ENCODE assay signal across 7 mouse cellular contexts in the genomic region with DNA sequence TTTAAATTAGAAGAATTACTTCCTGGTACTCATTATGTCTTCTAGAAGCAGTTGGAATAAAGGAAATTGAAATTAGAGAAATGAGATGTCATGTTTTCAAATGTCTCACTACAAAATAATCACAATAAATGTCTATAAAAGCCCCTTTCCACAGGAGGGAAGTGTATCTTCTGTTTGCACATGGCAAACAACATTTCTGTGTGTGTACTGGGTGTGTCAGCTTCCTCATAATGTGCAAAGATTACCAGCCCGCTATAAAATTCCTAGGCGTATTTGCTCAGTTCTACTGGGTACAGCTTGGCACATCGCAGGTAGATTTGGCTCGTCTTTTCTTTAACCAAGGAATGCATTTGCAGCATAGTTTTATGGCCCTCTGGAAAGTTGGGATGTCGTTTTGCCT. TPM values are rescaled to one million over a fixed set of nuclear protein-coding genes. Genes with fewer than 3 reads are reported as not detected.
DNase-seq lines count a peak whose midpoint lies in the region; ATAC-seq and TF ChIP-seq lines count a peak whose summit lies in the region.

No protein-coding gene starts in this region.

- peaks cover 22% of the 10 kb centered on the region for H3K4me1 ChIP-seq in kidney, embryonic 14.5 days (ENCODE audit: control insufficient read depth, insufficient read depth, low read length)
- peaks cover 14% of the 10 kb centered on the region; the same call in 1 of the 2 replicates for H3K4me1 ChIP-seq in kidney, adult 2 months (ENCODE audit: control insufficient read depth, insufficient read depth, low read length)
- H3K4me1 ChIP-seq in bone marrow, adult 2 months (ENCODE audit: control insufficient read depth, insufficient read depth, low read length), result no peaks in the 10 kb centered on the region; the same call in 1 of the 2 replicates
- peaks cover 8% of the 10 kb centered on the region for H3K4me1 ChIP-seq in hindbrain, postnatal 0 days (ENCODE audit: insufficient read depth, low read length)
- peaks cover 28% of the 10 kb centered on the region for H3K4me1 ChIP-seq in midbrain, embryonic 16.5 days (ENCODE audit: control insufficient read depth, insufficient read depth, low read length)

- TF ChIP-seq CTCF in kidney, adult 2 months (conservative IDR thresholded peaks at IDR 0.05; ENCODE audit: insufficient read depth, insufficient read length, low read depth, low read length), result no peak
- TF ChIP-seq CTCF in bone marrow, adult 2 months (IDR thresholded peaks at IDR 0.05; ENCODE audit: control insufficient read depth, insufficient read depth, low read length), result no peak
- TF ChIP-seq CTCF in hindbrain, postnatal 0 days (IDR thresholded peaks at IDR 0.05; ENCODE audit: low read depth), result no peak

- no peak overlapping the region for H3K27ac ChIP-seq in kidney, embryonic 14.5 days (ENCODE audit: low read depth, low read length)
- H3K27ac ChIP-seq in kidney, adult 2 months (ENCODE audit: insufficient read depth, low read depth, low read length), result no peak overlapping the region
- H3K27ac ChIP-seq in bone marrow, adult 2 months (ENCODE audit: control insufficient read depth, insufficient read depth, low read depth, low read length, poor library complexity), result no peak overlapping the region
- no peak overlapping the region for H3K27ac ChIP-seq in hindbrain, postnatal 0 days
- H3K27ac ChIP-seq in midbrain, embryonic 16.5 days (ENCODE audit: low read length), result no peak overlapping the region

- H3K36me3 ChIP-seq in kidney, embryonic 14.5 days (ENCODE audit: control insufficient read depth, insufficient read depth, low read length), result no peaks in the 10 kb centered on the region
- H3K36me3 ChIP-seq in kidney, adult 2 months (ENCODE audit: control insufficient read depth, insufficient read depth, low read length), result no peaks in the 10 kb centered on the region
- H3K36me3 ChIP-seq in hindbrain, postnatal 0 days (ENCODE audit: insufficient read depth, low read length), result no peaks in the 10 kb centered on the region
- no peaks in the 10 kb centered on the region for H3K36me3 ChIP-seq in midbrain, embryonic 16.5 days (ENCODE audit: control insufficient read depth, insufficient read depth, low read length)

- DNase-seq in kidney, adult 2 months, result no peak
- DNase-seq in hindbrain, postnatal 0 days (ENCODE audit: low spot score), result no peak
- DNase-seq in ovary, postnatal 10 days (ENCODE audit: low spot score), result no peak
- no peak for DNase-seq in kidney, postnatal 10 days

- no peaks in the 10 kb centered on the region for H3K9me3 ChIP-seq in kidney, embryonic 14.5 days (ENCODE audit: control insufficient read depth, low read length)
- no peaks in the 10 kb centered on the region for H3K9me3 ChIP-seq in hindbrain, postnatal 0 days (ENCODE audit: low read length)
- no peaks in the 10 kb centered on the region for H3K9me3 ChIP-seq in midbrain, embryonic 16.5 days (replicated peaks; ENCODE audit: control insufficient read depth, low read length, poor library complexity, severe bottlenecking)

- H3K27me3 ChIP-seq in kidney, embryonic 14.5 days (ENCODE audit: control insufficient read depth, insufficient read depth, low read length), result no peaks in the 10 kb centered on the region
- H3K27me3 ChIP-seq in kidney, adult 2 months (replicated peaks; ENCODE audit: control insufficient read depth, insufficient read depth, low read length), result no peaks in the 10 kb centered on the region
- H3K27me3 ChIP-seq in hindbrain, postnatal 0 days (ENCODE audit: insufficient read depth, low read length), result no peaks in the 10 kb centered on the region
- H3K27me3 ChIP-seq in midbrain, embryonic 16.5 days (ENCODE audit: control insufficient read depth, insufficient read depth, low read depth, low read length), result no peaks in the 10 kb centered on the region

- no peak overlapping the region for H3K4me3 ChIP-seq in kidney, embryonic 14.5 days (ENCODE audit: low read length)
- no peak overlapping the region for H3K4me3 ChIP-seq in kidney, adult 2 months (ENCODE audit: insufficient read depth, low read depth, low read length)
- peak overlapping the region; percentile 42 for H3K4me3 ChIP-seq in bone marrow, adult 2 months (replicated peaks; ENCODE audit: control insufficient read depth, low read depth, low read length)
- no peak overlapping the region for H3K4me3 ChIP-seq in hindbrain, postnatal 0 days (ENCODE audit: low read length)
- H3K4me3 ChIP-seq in midbrain, embryonic 16.5 days (ENCODE audit: low read depth, low read length), result no peak overlapping the region

- no peak for ATAC-seq in kidney, embryonic 14.5 days (ENCODE audit: low FRiP score, low TSS enrichment)
- ATAC-seq in hindbrain, postnatal 0 days, result no peak
- no peak for ATAC-seq in midbrain, embryonic 16.5 days

- H3K4me2 ChIP-seq in kidney, embryonic 14.5 days (replicated peaks; ENCODE audit: low read depth, low read length), result peak overlapping the region; percentile 67
- peak overlapping the region; percentile 71 for H3K4me2 ChIP-seq in hindbrain, postnatal 0 days (ENCODE audit: low read depth, low read length)
- peak overlapping the region; percentile 75 for H3K4me2 ChIP-seq in midbrain, embryonic 16.5 days (ENCODE audit: low read length)

- TF ChIP-seq POLR2A in kidney, adult 2 months (IDR thresholded peaks at IDR 0.05; ENCODE audit: low read depth, low read length), result no peak
- TF ChIP-seq POLR2A in bone marrow, adult 2 months (IDR thresholded peaks at IDR 0.05; ENCODE audit: borderline replicate concordance, control insufficient read depth, low read depth, low read length), result no peak

- H3K9ac ChIP-seq in kidney, embryonic 14.5 days (ENCODE audit: low read depth, low read length), result no peak overlapping the region
- H3K9ac ChIP-seq in hindbrain, postnatal 0 days (replicated peaks; ENCODE audit: low read length), result no peak overlapping the region; the same call in 1 of the 2 replicates
- no peak overlapping the region for H3K9ac ChIP-seq in midbrain, embryonic 16.5 days (ENCODE audit: low read depth, low read length)

- WGBS in kidney, embryonic 14.5 days, result 69% methylated on average over 5 of the region's 5 CpGs
- 44% methylated on average over 5 of the region's 5 CpGs for WGBS in kidney, adult 2 months
- WGBS in bone marrow, adult 2 months, result 40% methylated on average over 5 of the region's 5 CpGs
- 72% methylated on average over 5 of the region's 5 CpGs for WGBS in hindbrain, postnatal 0 days
- 85% methylated on average over 5 of the region's 5 CpGs for WGBS in midbrain, embryonic 16.5 days

RNA-seq across cellular contexts. Expression of gene Dstn, which starts 2.5 kb away (rescaled TPM):
- 319 and 404 TPM in 2 replicates for polyA plus RNA-seq in kidney, embryonic 14.5 days (2014; fragmentation: Nextera tagmentation; extraction: Ambion mirVana)
- 46.9 and 73.0 TPM in 2 replicates for polyA plus RNA-seq in kidney, adult 2 months (2012; rRNA removed)
- polyA plus RNA-seq in bone marrow, adult 2 months (2011; ENCODE audit: insufficient read depth, insufficient read length, low replicate concordance, missing spikeins), result 109 and 216 TPM in 2 replicates
- total RNA-seq in hindbrain, postnatal 0 days (2014; rRNA removed), result 197 and 198 TPM in 2 replicates
- polyA plus RNA-seq in hindbrain, postnatal 0 days (2015; fragmentation: Nextera tagmentation; extraction: Ambion mirVana), result 409 and 418 TPM in 2 replicates
- polyA plus RNA-seq in midbrain, embryonic 16.5 days (2015; fragmentation: Nextera tagmentation; extraction: Ambion mirVana), result 429 and 431 TPM in 2 replicates

RNA-seq across cellular contexts. Expression of gene Bfsp1, which starts 54.6 kb away (rescaled TPM):
- polyA plus RNA-seq in kidney, embryonic 14.5 days (2014; fragmentation: Nextera tagmentation; extraction: Ambion mirVana), result 1.0 and 1.7 TPM in 2 replicates
- 0.35 and 0.36 TPM in 2 replicates for polyA plus RNA-seq in kidney, adult 2 months (2012; rRNA removed)
- polyA plus RNA-seq in bone marrow, adult 2 months (2011; ENCODE audit: insufficient read depth, insufficient read length, low replicate concordance, missing spikeins), result 0.75 and 0.92 TPM in 2 replicates
- 0.90 and 1.9 TPM in 2 replicates for total RNA-seq in hindbrain, postnatal 0 days (2014; rRNA removed)
- polyA plus RNA-seq in hindbrain, postnatal 0 days (2015; fragmentation: Nextera tagmentation; extraction: Ambion mirVana), result 2.2 and 2.3 TPM in 2 replicates
- polyA plus RNA-seq in midbrain, embryonic 16.5 days (2015; fragmentation: Nextera tagmentation; extraction: Ambion mirVana), result 1.7 and 2.0 TPM in 2 replicates
